Mouse (Mus musculus) forebrain, embryonic 14.5 days (tissue): ENCODE measurements around the gene Zc3h7a. TPM values are rescaled to one million over a fixed set of nuclear protein-coding genes. Genes with fewer than 3 reads are reported as not detected.

Experiments
- ATAC-seq: fragments of 200-750 bp; cut with Nextera tagmentation; 2 replicates; pipeline ENCODE4 v1.8.0; 2017; ENCODE audit warnings: mild to moderate bottlenecking, moderate library complexity
- DNase-seq: peaks from one replicate; pipeline ENCODE4 v3.0.0-alpha.2; 2015; ENCODE audit warnings: low spot score
- H3K27ac ChIP-seq: fragments of 300-500 bp; sonication (generic); 2 replicates; pipeline ENCODE4 v1.5.1; 2014; ENCODE audit warnings: low read depth, mild to moderate bottlenecking, control low read depth, low read length, moderate library complexity
- H3K27me3 ChIP-seq: fragments of 300-500 bp; sonication (generic); replicated peaks from 2 replicates; pipeline ENCODE4 v1.6.1; 2014; ENCODE audit warnings: low read length, control low read depth, mixed read lengths; ENCODE audit not compliant: control insufficient read depth, insufficient read depth
- H3K36me3 ChIP-seq: fragments of 300-500 bp; sonication (generic); 2 replicates; pipeline ENCODE4 v1.6.1; 2014; ENCODE audit warnings: low read length, control low read depth; ENCODE audit not compliant: control insufficient read depth, insufficient read depth
- H3K4me1 ChIP-seq: fragments of 300-500 bp; sonication (generic); 2 replicates; pipeline ENCODE4 v1.6.1; 2014; ENCODE audit warnings: antibody characterized with exemption, low read length, control low read depth; ENCODE audit not compliant: control insufficient read depth, insufficient read depth
- H3K4me2 ChIP-seq: fragments of 300-500 bp; sonication (generic); 2 replicates; pipeline ENCODE4 v1.6.1; 2014; ENCODE audit warnings: mild to moderate bottlenecking, control low read depth, low read length
- H3K4me3 ChIP-seq: fragments of 300-500 bp; sonication (generic); 2 replicates; pipeline ENCODE4 v1.5.1; 2014; ENCODE audit warnings: low read depth, low read length, control low read depth
- H3K9ac ChIP-seq: fragments of 300-500 bp; sonication (generic); 2 replicates; pipeline ENCODE4 v1.6.1; 2014; ENCODE audit warnings: mild to moderate bottlenecking, low read length, control low read depth, moderate library complexity
- H3K9me3 ChIP-seq: fragments of 300-500 bp; sonication (generic); replicated peaks from 2 replicates; pipeline ENCODE4 v1.6.1; 2016; ENCODE audit warnings: low read length, control low read depth, mixed read lengths; ENCODE audit not compliant: control insufficient read depth
- WGBS: fragments of 180-500 bp; shearing (Covaris S2); extraction: QIAGEN DNeasy Blood & Tissue Kit; methylation state at CpG from one replicate; pipeline ENCODE4 v1.1.7; 2014; 5-methylcytosine and 5-hydroxymethylcytosine counted together
- polyA plus RNA-seq: library from polyadenylated mRNA; unstranded; fragments of >200 nt; fragmentation: Nextera tagmentation; extraction: Ambion mirVana; gene quantifications from 2 replicates; pipeline ENCODE4 v1.2.1, GENCODE M21; 2014

Gene Zc3h7a
- polyA plus RNA-seq, 1 experiment from 2014 or later, result 58.0 TPM

DNA sequence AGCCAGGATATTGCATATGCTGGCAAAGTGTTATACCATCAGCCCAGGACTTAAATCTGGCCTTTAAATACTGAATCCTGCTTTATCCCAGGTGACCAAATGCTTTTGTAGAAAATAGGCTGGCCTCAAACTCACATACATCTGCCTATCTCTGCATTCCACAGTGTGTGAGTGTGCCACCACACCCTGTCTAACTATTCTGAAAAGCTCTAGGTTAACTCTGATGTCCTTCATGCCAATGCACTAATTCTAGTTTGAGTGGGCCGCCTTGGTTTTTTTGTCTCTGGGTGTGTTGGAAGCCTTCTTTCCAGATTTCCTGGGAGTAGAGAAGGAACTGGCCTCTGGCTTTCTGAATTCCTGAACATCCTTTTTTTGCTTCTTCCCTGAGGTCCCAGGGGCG lies 17.0 kb upstream of the Zc3h7a start:
- no peak overlapping the region for H3K4me3 ChIP-seq
- no peak overlapping the region for H3K27ac ChIP-seq
- H3K4me1 ChIP-seq, result no peaks in the 10 kb centered on the region
- no peaks in the 10 kb centered on the region for H3K27me3 ChIP-seq
- DNase-seq (no peak), ATAC-seq (no peak)
- H3K9me3 ChIP-seq, result no peaks in the 10 kb centered on the region
- 96% methylated on average over 2 of the region's 2 CpGs for WGBS
- no peak overlapping the region for H3K4me2 ChIP-seq
- peaks cover 64% of the 10 kb centered on the region for H3K36me3 ChIP-seq
- H3K9ac ChIP-seq, result no peak overlapping the region

DNA sequence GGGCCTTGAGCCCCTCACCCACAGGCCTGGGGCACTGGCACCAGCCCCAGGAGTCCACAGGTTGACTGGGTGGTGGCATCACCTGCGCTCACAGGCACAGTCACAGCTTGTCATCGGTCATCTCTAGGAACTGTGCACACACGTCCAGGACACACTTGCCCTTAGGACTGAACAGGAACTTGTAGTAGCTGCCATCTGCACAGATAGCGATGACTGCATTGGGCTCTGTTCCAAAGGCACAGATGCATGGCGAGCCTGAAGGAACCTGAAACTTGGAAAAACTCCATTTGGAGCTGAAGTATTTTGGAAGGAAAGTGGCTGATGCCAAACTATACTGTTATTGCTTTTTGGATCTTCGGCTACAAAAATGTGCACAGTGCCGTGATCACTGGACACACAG lies 14.0 kb upstream of the Zc3h7a start:
- Histone ChIP-seq H3K9me3 (no peaks in the 10 kb centered on the region), H3K27ac (no peak overlapping the region), H3K9ac (no peak overlapping the region), H3K27me3 (no peaks in the 10 kb centered on the region), H3K4me1 (no peaks in the 10 kb centered on the region), H3K4me3 (no peak overlapping the region), H3K4me2 (no peak overlapping the region), H3K36me3 (peaks cover 33% of the 10 kb centered on the region)
- peak; percentile 57 for DNase-seq
- peak; percentile 50; the same call in 1 of the 2 replicates for ATAC-seq
- 74% methylated on average over 7 of the region's 7 CpGs for WGBS

DNA sequence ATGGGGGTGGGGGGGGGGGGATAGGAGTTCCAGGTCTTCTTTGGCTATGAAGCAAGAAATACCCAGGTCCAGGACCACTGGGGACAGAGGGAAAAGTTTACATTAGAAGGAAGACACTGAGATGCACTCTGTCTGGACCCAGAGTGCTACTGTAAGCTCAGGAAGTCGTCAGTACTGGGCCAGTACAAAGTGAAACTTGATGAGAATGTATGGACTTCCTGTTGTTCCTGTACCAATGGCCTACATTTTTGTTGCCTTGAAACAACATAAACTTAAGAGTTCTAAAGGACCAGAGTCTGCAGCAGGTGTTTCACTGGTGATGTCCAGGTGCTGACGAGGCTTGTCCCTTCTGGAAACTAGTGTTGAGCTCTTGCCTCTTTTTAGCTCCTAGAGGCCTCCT lies 1.2 kb upstream of the Zc3h7a start:
- DNase-seq (no peak), ATAC-seq (no peak)
- 81% methylated on average over 2 of the region's 2 CpGs for WGBS
- Histone ChIP-seq H3K36me3 (no peaks in the 10 kb centered on the region), H3K27me3 (no peaks in the 10 kb centered on the region), H3K4me1 (peaks cover 8% of the 10 kb centered on the region; the same call in 1 of the 2 replicates), H3K4me3 (no peak overlapping the region), H3K9ac (no peak overlapping the region), H3K27ac (no peak overlapping the region), H3K4me2 (no peak overlapping the region), H3K9me3 (no peaks in the 10 kb centered on the region)

DNA sequence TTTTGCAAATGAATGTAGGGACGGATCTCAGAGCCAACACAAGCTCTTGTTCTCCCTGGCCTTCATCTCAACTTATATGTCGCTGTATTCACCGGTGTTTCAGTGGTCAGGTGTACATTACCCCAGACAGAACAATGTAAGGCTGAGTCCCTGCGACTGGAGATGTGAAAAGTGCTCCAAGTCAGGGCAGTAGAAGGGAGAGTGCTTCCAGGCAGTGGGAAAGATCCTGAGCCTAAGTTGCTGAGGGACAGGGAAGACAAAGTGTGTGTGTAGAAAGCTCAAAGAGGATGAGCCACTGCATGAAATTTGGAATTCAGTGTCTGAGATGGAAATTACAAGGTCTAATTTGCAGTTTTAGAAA lies 671 bp upstream of the Zc3h7a start:
- Histone ChIP-seq H3K4me3 (peak overlapping the region; percentile 87), H3K36me3 (no peaks in the 10 kb centered on the region), H3K27ac (no peak overlapping the region), H3K9me3 (no peaks in the 10 kb centered on the region), H3K27me3 (no peaks in the 10 kb centered on the region), H3K9ac (peak overlapping the region; percentile 81), H3K4me1 (peaks cover 8% of the 10 kb centered on the region; the same call in 1 of the 2 replicates), H3K4me2 (peak overlapping the region; percentile 59)
- ATAC-seq (no peak), DNase-seq (no peak)
- WGBS, result 3% methylated on average over 4 of the region's 4 CpGs

DNA sequence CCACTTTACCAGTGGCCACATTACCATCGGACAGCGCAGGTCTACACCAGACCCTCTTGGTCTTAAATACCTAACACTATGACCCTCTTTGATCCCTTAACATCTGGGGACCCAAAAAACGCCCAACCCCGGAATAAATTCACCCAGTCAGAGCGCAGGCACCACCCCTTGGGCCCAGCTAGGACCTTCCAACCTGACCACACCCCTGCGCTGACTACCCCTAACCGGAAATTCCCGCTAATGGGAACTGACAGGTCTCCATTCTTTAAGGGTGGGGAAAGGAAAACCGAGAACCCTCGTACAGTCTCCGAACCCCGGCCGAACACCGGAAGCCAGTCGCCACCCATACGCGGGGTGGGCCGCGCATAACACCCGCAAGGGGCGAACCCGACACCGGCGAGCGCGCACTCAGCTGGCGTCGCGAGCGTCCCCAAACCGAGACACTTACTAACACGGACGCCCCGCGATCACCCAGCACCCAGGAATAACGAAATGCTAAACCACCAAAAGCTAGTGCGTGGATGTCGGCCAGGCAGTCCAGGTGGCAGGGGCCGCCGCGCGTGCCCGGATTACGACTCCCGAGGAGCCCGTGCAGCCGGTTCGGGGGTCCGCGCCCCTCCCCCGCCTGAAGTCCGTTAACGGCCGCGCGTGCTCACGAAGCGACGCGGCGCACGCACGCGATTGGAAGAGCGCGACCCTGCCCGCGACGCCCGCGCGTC lies 545 bp downstream of the Zc3h7a start:
- DNase-seq, result peak; percentile 57
- no peaks in the 10 kb centered on the region for H3K9me3 ChIP-seq
- H3K27me3 ChIP-seq, result no peaks in the 10 kb centered on the region
- H3K36me3 ChIP-seq, result no peaks in the 10 kb centered on the region
- ATAC-seq, result peak; percentile 61
- WGBS, result under 1% methylated on average over 68 of the region's 72 CpGs
- H3K4me1 ChIP-seq, result peaks cover 8% of the 10 kb centered on the region; the same call in 1 of the 2 replicates
- H3K9ac ChIP-seq, result peak overlapping the region; percentile 81
- H3K27ac ChIP-seq, result peak overlapping the region; percentile 75
- H3K4me2 ChIP-seq, result peak overlapping the region; percentile 59
- peak overlapping the region; percentile 87 for H3K4me3 ChIP-seq

DNA sequence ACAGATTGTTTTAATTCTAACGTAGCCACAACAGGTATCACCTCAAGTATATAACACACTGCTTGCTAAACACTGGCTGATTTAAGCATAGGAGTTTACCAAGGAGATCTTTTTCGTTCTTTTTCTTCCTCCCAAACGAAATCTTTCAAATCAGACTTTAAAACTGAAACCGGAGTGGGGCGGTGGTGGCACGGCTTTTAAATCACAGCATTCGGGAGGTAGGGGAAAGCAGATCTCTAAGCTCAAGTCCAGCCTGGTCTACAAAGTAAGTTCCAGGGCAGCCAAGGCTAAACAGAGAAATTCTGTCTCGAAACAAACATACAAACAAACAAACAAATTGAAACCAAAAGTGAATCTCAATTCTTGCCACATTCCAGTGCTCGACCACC lies 1.1 kb downstream of the Zc3h7a start:
- DNase-seq (no peak), ATAC-seq (no peak)
- Histone ChIP-seq H3K4me2 (peak overlapping the region; percentile 59), H3K36me3 (no peaks in the 10 kb centered on the region), H3K9me3 (no peaks in the 10 kb centered on the region), H3K27me3 (no peaks in the 10 kb centered on the region), H3K9ac (peak overlapping the region; percentile 81; the same call in 1 of the 2 replicates), H3K4me1 (peaks cover 8% of the 10 kb centered on the region; the same call in 1 of the 2 replicates), H3K4me3 (peak overlapping the region; percentile 87), H3K27ac (peak overlapping the region; percentile 34; the same call in 1 of the 2 replicates)
- 8% methylated on average over 9 of the region's 9 CpGs for WGBS

DNA sequence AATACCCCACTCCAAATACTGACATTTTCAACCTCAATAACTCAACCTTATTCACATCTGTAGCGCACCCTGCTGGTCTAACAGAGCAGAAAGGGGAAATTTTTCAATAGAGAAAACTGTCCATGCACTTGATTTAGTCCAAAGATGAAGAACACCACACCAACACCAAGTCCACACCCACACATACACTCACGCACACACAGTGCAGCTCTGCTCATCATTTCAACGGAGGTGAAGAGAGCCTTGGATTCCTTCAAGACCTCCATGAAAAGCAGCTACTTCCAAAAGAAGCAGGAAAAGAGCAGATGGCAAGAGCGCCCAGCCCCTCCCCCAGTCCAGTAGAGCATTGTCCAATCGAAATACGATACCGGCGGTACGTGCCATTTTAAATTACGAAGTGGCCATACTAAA lies 1.5 kb downstream of the Zc3h7a start:
- WGBS, result 5% methylated on average over 10 of the region's 10 CpGs
- ATAC-seq (peak; percentile 22), DNase-seq (peak; percentile 81)
- H3K27ac ChIP-seq, result peak overlapping the region; percentile 34; the same call in 1 of the 2 replicates
- peaks cover 8% of the 10 kb centered on the region; the same call in 1 of the 2 replicates for H3K4me1 ChIP-seq
- no peaks in the 10 kb centered on the region for H3K27me3 ChIP-seq
- H3K9me3 ChIP-seq, result no peaks in the 10 kb centered on the region
- peak overlapping the region; percentile 59 for H3K4me2 ChIP-seq
- peak overlapping the region; percentile 87 for H3K4me3 ChIP-seq
- peak overlapping the region; percentile 81; the same call in 1 of the 2 replicates for H3K9ac ChIP-seq
- H3K36me3 ChIP-seq, result no peaks in the 10 kb centered on the region

DNA sequence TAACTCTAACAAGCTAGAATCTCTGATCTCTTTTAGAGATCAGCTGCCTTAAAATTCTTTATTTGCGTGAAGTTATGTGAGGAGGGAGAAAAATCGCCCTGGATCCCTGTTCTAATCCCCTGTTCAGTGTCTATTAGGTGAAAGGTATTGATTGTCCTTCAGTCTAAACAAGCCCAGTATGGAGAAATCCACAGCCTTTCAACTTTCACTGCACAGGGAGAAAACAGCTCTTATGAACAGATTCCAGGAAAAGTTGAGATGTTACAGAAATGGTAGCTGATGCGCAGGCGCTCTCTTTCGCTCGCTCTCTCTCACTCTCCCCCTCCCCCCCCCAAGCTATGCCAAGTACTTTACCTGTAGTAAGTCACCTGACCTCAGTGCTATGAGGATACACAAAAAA lies 4.5 kb downstream of the Zc3h7a start:
- Histone ChIP-seq H3K27me3 (no peaks in the 10 kb centered on the region), H3K4me2 (no peak overlapping the region), H3K36me3 (no peaks in the 10 kb centered on the region), H3K4me3 (no peak overlapping the region), H3K9ac (no peak overlapping the region), H3K9me3 (no peaks in the 10 kb centered on the region), H3K4me1 (0 out of 2 replicates have a peak, but pooled peaks cover 4% of the 10 kb centered on the region), H3K27ac (no peak overlapping the region)
- WGBS, result 87% methylated on average over 6 of the region's 6 CpGs
- ATAC-seq (no peak), DNase-seq (no peak)

DNA sequence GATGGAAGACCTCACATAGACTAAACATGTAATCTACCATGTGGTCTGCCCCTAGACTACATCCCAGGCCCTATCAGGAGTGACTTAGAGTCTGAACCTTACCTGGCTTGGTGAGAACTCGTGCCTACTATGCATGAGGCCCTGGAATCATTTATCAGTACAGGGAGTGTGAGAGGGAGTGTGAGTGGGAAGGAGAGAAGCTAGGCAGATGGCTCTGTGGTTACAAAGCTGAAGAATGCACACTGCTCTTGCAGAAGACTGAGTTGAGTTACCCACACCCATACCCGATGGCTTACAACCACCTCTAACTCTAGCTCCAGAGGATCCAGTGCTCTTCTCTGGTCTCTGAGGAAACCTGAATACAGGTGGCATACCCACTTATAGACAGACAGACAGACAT lies 9.8 kb downstream of the Zc3h7a start:
- ATAC-seq, result no peak
- no peak overlapping the region for H3K9ac ChIP-seq
- peaks cover 13% of the 10 kb centered on the region for H3K36me3 ChIP-seq
- 76% methylated on average over 2 of the region's 2 CpGs for WGBS
- no peak overlapping the region for H3K27ac ChIP-seq
- H3K4me1 ChIP-seq, result no peaks in the 10 kb centered on the region
- H3K4me3 ChIP-seq, result no peak overlapping the region
- no peaks in the 10 kb centered on the region for H3K27me3 ChIP-seq
- H3K4me2 ChIP-seq, result no peak overlapping the region
- no peaks in the 10 kb centered on the region for H3K9me3 ChIP-seq
- no peak for DNase-seq
